Mouse (Mus musculus): Measurements from ENCODE around the gene Stat4. TPM values are rescaled to one million over a fixed set of nuclear protein-coding genes. Genes with fewer than 3 reads are reported as not detected.

Gene Stat4
- polyA plus RNA-seq, 1 experiment from 2014 or later, result 1.2 TPM

DNA sequence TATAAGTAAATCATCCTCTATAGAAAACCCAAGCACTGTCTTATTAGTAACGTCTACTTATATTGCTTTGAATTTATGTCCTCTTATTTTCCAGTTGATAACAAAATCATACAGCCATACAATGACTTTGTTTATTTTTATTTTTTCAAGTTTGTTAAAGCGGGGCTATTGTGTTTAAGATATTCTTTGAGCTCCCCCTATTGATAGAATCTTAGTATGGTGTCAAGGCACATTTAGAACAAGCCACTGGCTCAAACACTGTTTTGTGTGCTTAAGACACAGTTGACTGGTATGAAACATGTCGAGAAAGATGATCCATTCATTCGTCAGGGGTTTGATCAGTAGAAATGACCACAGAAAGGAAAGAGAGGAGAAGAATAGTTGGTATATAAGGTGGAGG is 99.3 kb downstream of the Stat4 start:
- H3K4me3 ChIP-seq, result no peak overlapping the region
- WGBS, result 45% methylated on average over 4 of the region's 4 CpGs

DNA sequence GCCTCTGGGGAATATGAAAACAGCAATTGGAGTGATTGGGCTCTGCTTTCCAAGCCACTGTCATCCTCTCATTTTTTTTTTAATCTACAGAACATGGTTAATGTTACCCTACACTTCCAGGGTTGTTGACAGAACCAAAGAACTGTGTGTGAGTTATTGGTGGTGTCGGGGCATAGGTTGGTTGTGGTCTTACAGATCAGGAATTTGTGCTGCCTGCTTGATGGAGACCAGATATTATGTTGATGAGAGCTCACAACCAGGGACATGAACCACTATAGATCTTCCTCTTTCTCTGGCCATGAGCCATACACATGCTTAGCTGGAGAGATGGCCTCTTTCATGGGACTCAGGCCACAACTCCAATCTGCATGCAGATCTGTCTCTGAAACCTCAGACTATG is 100.2 kb downstream of the Stat4 start:
- no peak for DNase-seq (ENCODE audit: low spot score)
- Histone ChIP-seq H3K36me3 (no peaks in the 10 kb centered on the region), H3K9me3 (replicated peaks) (no peaks in the 10 kb centered on the region), H3K27me3 (ENCODE audit: low read depth, poor library complexity, severe bottlenecking) (no peaks in the 10 kb centered on the region), H3K4me3 (no peak overlapping the region), H3K27ac (replicated peaks) (no peak overlapping the region), H3K4me1 (no peaks in the 10 kb centered on the region)
- 88% methylated on average over 1 of the region's 1 CpGs for WGBS

More for the DNA sequence above, 99.3 kb downstream of the Stat4 start:
- H3K27me3 ChIP-seq (ENCODE audit: low read depth, poor library complexity, severe bottlenecking), result no peaks in the 10 kb centered on the region
- H3K4me1 ChIP-seq, result no peaks in the 10 kb centered on the region
- H3K36me3 ChIP-seq, result no peaks in the 10 kb centered on the region
- H3K27ac ChIP-seq (replicated peaks), result no peak overlapping the region
- no peak for DNase-seq (ENCODE audit: low spot score)
- H3K9me3 ChIP-seq (replicated peaks), result no peaks in the 10 kb centered on the region

DNA sequence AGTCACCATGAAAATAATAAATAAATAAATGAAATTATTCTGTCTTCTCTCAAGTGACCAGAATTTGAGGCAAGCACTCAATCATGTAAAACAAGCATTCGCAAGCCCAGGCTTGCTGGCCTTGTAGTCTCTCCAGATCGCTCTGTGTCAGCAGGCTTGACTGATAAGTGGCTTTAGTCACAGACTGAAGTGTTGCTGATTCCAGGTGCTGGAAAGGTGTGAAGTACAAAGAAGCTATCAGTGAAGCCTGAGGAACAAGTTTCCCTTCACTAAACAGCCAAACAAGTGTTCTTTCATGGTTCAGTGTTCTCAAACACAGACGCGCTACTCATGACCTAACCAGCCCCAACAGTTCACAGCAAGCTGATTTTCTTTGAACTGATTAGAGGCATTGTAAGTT is 101.7 kb downstream of the Stat4 start:
- Histone ChIP-seq H3K36me3 (no peaks in the 10 kb centered on the region), H3K27me3 (ENCODE audit: low read depth, poor library complexity, severe bottlenecking) (no peaks in the 10 kb centered on the region), H3K4me3 (no peak overlapping the region), H3K27ac (replicated peaks) (no peak overlapping the region), H3K4me1 (no peaks in the 10 kb centered on the region), H3K9me3 (replicated peaks) (no peaks in the 10 kb centered on the region)
- DNase-seq (ENCODE audit: low spot score), result no peak
- 72% methylated on average over 4 of the region's 4 CpGs for WGBS

DNA sequence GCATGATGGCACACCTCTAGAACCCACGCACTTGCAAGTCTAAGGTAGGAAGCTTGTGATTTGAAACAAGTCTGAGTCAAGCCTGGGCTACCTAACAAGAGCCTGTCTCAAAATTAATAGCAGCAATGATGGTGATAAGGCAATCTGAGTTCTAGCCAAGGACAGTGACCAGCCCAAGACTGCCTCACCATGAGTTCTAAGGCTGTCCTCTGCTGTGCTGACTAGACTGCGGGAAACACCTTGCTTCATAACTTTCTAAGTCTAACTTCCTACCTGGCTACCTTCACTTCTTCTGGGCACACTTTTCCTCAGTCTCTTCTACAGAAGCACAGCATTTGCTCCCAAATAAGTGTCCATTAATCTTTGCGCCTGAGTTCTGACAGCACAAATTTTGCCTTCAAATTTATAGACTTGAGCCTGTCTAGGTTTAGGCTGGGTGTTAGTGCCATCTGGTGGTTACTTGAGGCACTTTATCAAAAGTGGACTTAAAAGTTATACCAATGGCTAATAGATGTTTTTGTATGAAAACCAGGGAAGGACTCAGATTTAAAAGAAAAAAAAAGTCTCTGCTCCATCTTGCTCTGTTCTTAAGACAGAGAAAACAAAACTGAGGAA is 111.8 kb downstream of the Stat4 start:
- WGBS, result 81% methylated on average over 3 of the region's 3 CpGs

GRCm38 (mm10) chr1:52100496-52100895 is 113.5 kb downstream of the Stat4 start:
- H3K27ac ChIP-seq (replicated peaks), result no peak overlapping the region
- WGBS, result 79% methylated on average over 6 of the region's 6 CpGs

More for the DNA sequence above, 111.8 kb downstream of the Stat4 start:
- no peaks in the 10 kb centered on the region for H3K9me3 ChIP-seq (replicated peaks)
- H3K4me3 ChIP-seq, result no peak overlapping the region
- H3K27ac ChIP-seq (replicated peaks), result no peak overlapping the region
- H3K36me3 ChIP-seq, result no peaks in the 10 kb centered on the region
- H3K27me3 ChIP-seq (ENCODE audit: low read depth, poor library complexity, severe bottlenecking), result no peaks in the 10 kb centered on the region
- no peaks in the 10 kb centered on the region for H3K4me1 ChIP-seq
- peak; percentile 28 for DNase-seq (ENCODE audit: low spot score)

GRCm38 (mm10) chr1:52102795-52103194 is 115.8 kb downstream of the Stat4 start:
- Histone ChIP-seq H3K27ac (replicated peaks) (no peak overlapping the region), H3K9me3 (replicated peaks) (no peaks in the 10 kb centered on the region), H3K36me3 (no peaks in the 10 kb centered on the region), H3K27me3 (ENCODE audit: low read depth, poor library complexity, severe bottlenecking) (no peaks in the 10 kb centered on the region), H3K4me1 (no peaks in the 10 kb centered on the region), H3K4me3 (no peak overlapping the region)
- DNase-seq (ENCODE audit: low spot score), result no peak
- WGBS, result 92% methylated on average over 8 of the region's 8 CpGs

More at GRCm38 (mm10) chr1:52100496-52100895, 113.5 kb downstream of the Stat4 start:
- Histone ChIP-seq H3K4me3 (no peak overlapping the region), H3K27me3 (ENCODE audit: low read depth, poor library complexity, severe bottlenecking) (no peaks in the 10 kb centered on the region), H3K9me3 (replicated peaks) (no peaks in the 10 kb centered on the region), H3K36me3 (no peaks in the 10 kb centered on the region), H3K4me1 (no peaks in the 10 kb centered on the region)
- DNase-seq (ENCODE audit: low spot score), result no peak

DNA sequence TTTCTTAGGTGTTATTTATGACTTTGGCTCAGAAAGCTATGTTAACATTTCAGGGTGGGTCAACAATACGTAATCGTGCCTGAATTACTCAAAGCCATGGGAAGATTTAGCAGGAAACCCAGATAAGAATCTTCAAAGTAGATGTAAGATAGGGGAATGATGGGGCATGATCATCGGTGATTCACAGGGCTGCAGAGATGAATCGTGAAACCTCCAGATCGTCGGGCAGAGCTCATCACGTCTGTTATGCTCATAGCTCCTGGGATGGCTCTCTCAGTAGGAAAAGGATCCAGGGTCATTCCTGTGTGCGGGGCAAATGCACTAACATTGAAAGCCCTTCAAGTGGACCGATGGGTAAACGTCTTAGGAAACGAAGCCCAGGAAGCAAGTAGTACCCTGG is 120.3 kb downstream of the Stat4 start:
- 91% methylated on average over 11 of the region's 11 CpGs for WGBS
- Histone ChIP-seq H3K36me3 (no peaks in the 10 kb centered on the region), H3K27ac (replicated peaks) (no peak overlapping the region), H3K27me3 (ENCODE audit: low read depth, poor library complexity, severe bottlenecking) (no peaks in the 10 kb centered on the region), H3K4me1 (no peaks in the 10 kb centered on the region), H3K9me3 (replicated peaks) (no peaks in the 10 kb centered on the region), H3K4me3 (no peak overlapping the region)
- DNase-seq (ENCODE audit: low spot score), result no peak

- peaks cover 6% of the 10 kb centered on the region for H3K4me1 ChIP-seq
- H3K36me3 ChIP-seq, result no peaks in the 10 kb centered on the region
- 71% methylated on average over 3 of the region's 3 CpGs for WGBS
- no peaks in the 10 kb centered on the region for H3K9me3 ChIP-seq (replicated peaks)
- no peak overlapping the region for H3K27ac ChIP-seq (replicated peaks)
- no peak for DNase-seq (ENCODE audit: low spot score)
- H3K4me3 ChIP-seq, result no peak overlapping the region
- H3K27me3 ChIP-seq (ENCODE audit: low read depth, poor library complexity, severe bottlenecking), result no peaks in the 10 kb centered on the region
Measured at GRCm38 (mm10) chr1:52111217-52111616, 124.3 kb downstream of the Stat4 start.

DNA sequence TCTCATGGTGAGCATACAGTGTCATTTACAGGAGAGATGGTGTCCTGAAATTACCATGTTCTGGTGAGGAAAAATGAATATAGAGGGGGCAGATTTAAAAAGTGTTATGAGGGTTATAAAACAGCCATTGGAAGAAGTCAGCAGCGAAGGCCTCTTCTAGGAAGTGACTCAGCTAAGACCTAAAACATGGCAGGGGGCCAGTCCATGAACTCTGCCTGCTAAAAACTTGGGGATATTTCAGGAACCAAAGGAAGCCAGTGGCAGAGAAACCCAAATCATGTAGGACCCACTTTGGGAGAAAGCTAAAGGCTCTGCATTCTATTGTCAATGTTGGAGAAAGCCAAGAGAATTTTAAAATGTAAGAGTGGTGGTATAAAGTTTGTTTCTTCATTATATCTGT is 125.4 kb downstream of the Stat4 start:
- no peak for DNase-seq (ENCODE audit: low spot score)
- Histone ChIP-seq H3K4me3 (no peak overlapping the region), H3K36me3 (no peaks in the 10 kb centered on the region), H3K9me3 (replicated peaks) (no peaks in the 10 kb centered on the region), H3K27ac (replicated peaks) (no peak overlapping the region), H3K4me1 (peaks cover 6% of the 10 kb centered on the region), H3K27me3 (ENCODE audit: low read depth, poor library complexity, severe bottlenecking) (peaks cover 3% of the 10 kb centered on the region; the same call in 1 of the 2 replicates)
- 86% methylated on average over 1 of the region's 1 CpGs for WGBS

DNA sequence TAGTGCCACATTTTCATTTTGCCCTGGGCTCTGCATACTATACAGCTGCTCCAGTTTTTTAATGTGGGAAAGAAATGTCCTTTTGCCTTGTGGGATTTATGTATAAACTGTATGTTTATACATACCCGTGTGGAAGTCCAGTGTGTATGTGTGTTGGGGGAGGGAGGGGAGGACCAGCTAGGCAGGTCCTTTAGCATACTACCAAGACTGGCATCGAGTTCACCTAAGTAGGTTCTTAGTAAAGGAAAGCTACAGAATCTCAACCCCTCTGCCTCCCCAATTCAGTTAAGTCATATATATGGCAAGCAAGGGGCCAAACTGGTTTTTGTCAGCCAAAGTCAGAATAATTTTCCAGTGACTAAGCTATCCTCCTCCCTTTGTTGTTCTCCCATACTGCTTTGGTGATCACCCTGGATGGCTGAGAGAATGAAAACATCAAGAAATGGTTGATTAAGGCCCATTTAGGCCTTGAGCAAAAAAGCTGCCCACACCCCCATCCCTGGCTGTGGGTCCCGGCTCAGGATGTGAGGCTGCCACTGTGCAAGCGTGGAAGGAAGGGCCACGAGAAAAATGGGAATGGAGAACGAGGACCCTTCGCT is 126.2 kb downstream of the Stat4 start:
- H3K9me3 ChIP-seq (replicated peaks), result no peaks in the 10 kb centered on the region
- WGBS, result 22% methylated on average over 7 of the region's 7 CpGs

GRCm38 (mm10) chr1:52113666-52114069 is 126.7 kb downstream of the Stat4 start:
- Histone ChIP-seq H3K4me3 (peak overlapping the region; percentile 53), H3K27ac (replicated peaks) (peak overlapping the region; percentile 89), H3K36me3 (no peaks in the 10 kb centered on the region), H3K27me3 (ENCODE audit: low read depth, poor library complexity, severe bottlenecking) (peaks cover 3% of the 10 kb centered on the region; the same call in 1 of the 2 replicates), H3K9me3 (replicated peaks) (no peaks in the 10 kb centered on the region), H3K4me1 (peaks cover 9% of the 10 kb centered on the region)
- peak; percentile 97 for DNase-seq (ENCODE audit: low spot score)
- WGBS, result under 1% methylated on average over 32 of the region's 32 CpGs

More for the DNA sequence above, 126.2 kb downstream of the Stat4 start:
- peak overlapping the region; percentile 53 for H3K4me3 ChIP-seq
- peak overlapping the region; percentile 89 for H3K27ac ChIP-seq (replicated peaks)
- peaks cover 3% of the 10 kb centered on the region; the same call in 1 of the 2 replicates for H3K27me3 ChIP-seq (ENCODE audit: low read depth, poor library complexity, severe bottlenecking)
- no peaks in the 10 kb centered on the region for H3K36me3 ChIP-seq
- no peak for DNase-seq (ENCODE audit: low spot score)
- H3K4me1 ChIP-seq, result peaks cover 6% of the 10 kb centered on the region

DNA sequence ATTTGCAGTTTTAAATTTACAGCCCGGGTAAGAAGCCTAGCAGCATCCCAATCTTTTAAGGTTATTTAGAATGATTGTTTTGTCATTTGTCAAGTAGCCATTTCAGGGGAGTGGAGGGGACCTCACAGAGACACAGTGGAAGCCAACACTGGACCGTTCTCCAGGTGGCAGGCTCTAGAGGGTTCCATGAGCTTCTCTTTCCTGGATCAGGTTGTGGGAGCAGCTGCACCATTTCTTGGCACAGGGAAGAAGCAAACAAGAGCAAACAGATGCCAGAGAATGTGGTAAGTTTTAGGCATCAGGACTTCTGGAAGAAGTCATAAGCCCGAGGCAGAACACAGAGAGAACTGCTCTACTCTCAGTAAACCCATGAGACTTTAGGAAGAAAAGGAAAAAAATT is 129.5 kb downstream of the Stat4 start:
- WGBS, result 82% methylated on average over 3 of the region's 3 CpGs
- peaks cover 19% of the 10 kb centered on the region for H3K4me1 ChIP-seq

GRCm38 (mm10) chr1:52117777-52118176 is 130.8 kb downstream of the Stat4 start:
- Histone ChIP-seq H3K27ac (replicated peaks) (no peak overlapping the region), H3K27me3 (ENCODE audit: low read depth, poor library complexity, severe bottlenecking) (peaks cover 18% of the 10 kb centered on the region), H3K36me3 (no peaks in the 10 kb centered on the region), H3K4me3 (no peak overlapping the region), H3K9me3 (replicated peaks) (no peaks in the 10 kb centered on the region), H3K4me1 (peaks cover 19% of the 10 kb centered on the region)
- no peak for DNase-seq (ENCODE audit: low spot score)
- 94% methylated on average over 1 of the region's 1 CpGs for WGBS

More for the DNA sequence above, 129.5 kb downstream of the Stat4 start:
- Histone ChIP-seq H3K27me3 (ENCODE audit: low read depth, poor library complexity, severe bottlenecking) (peaks cover 18% of the 10 kb centered on the region), H3K9me3 (replicated peaks) (no peaks in the 10 kb centered on the region), H3K27ac (replicated peaks) (no peak overlapping the region), H3K36me3 (no peaks in the 10 kb centered on the region), H3K4me3 (no peak overlapping the region)
- no peak for DNase-seq (ENCODE audit: low spot score)

Measured in midbrain, embryonic 10.5 days (tissue).